Mouse (Mus musculus): Measurements from ENCODE around the gene Polh.
A peak's percentile ranks its signal among the peaks of the same experiment; 100 is the strongest.

Polh gene

GRCm38 (mm10) chr17:46168318-46168717 lies 34.1 kb downstream of the Polh start:
- DNase-seq (ENCODE audit: low spot score in 2 of 2) = no peak

GRCm38 (mm10) chr17:46167014-46167413 lies 35.4 kb downstream of the Polh start:
- no peak for DNase-seq (ENCODE audit: low spot score in 2 of 2)

GRCm38 (mm10) chr17:46166270-46166669 lies 36.2 kb downstream of the Polh start:
- no peak for DNase-seq (ENCODE audit: low spot score in 2 of 2)

- no peak for DNase-seq (ENCODE audit: low spot score in 2 of 2)
Measured at GRCm38 (mm10) chr17:46165460-46165859, 37.0 kb downstream of the Polh start.

GRCm38 (mm10) chr17:46164791-46165190 lies 37.7 kb downstream of the Polh start:
- DNase-seq (ENCODE audit: low spot score in 2 of 2) = no peak

GRCm38 (mm10) chr17:46164301-46164700 lies 38.1 kb downstream of the Polh start:
- DNase-seq (ENCODE audit: low spot score in 2 of 2) = no peak

- DNase-seq (ENCODE audit: low spot score in 2 of 2) = no peak
Measured at GRCm38 (mm10) chr17:46162951-46163421, 39.5 kb downstream of the Polh start.

- DNase-seq (ENCODE audit: low spot score in 2 of 2) = no peak
Measured at GRCm38 (mm10) chr17:46162551-46162950, 39.9 kb downstream of the Polh start.

- DNase-seq (ENCODE audit: low spot score in 2 of 2) = no peak
Measured at GRCm38 (mm10) chr17:46161710-46162109, 40.7 kb downstream of the Polh start.

- DNase-seq (ENCODE audit: low spot score in 2 of 2) = no peak
Measured at GRCm38 (mm10) chr17:46161179-46161578, 41.3 kb downstream of the Polh start.

GRCm38 (mm10) chr17:46160686-46161085 lies 41.8 kb downstream of the Polh start, which contains the start of gene Gtpbp2:
TSS of gene Gtpbp2 (plus strand) at chr17:46161032.
- DNase-seq (ENCODE audit: low spot score in 2 of 2) = peak; percentile 98 to 99

- peak; percentile 76 to 91 for DNase-seq (ENCODE audit: low spot score in 2 of 2)
Measured at GRCm38 (mm10) chr17:46160090-46160662, 42.3 kb downstream of the Polh start.

GRCm38 (mm10) chr17:46159236-46159635 lies 43.2 kb downstream of the Polh start:
- DNase-seq (ENCODE audit: low spot score in 2 of 2) = no peak

GRCm38 (mm10) chr17:46157131-46157530 lies 45.3 kb downstream of the Polh start:
- no peak for DNase-seq (ENCODE audit: low spot score in 2 of 2)

GRCm38 (mm10) chr17:46156680-46157079 lies 45.8 kb downstream of the Polh start:
- DNase-seq (ENCODE audit: low spot score in 2 of 2) = no peak

GRCm38 (mm10) chr17:46154336-46154735 lies 48.1 kb downstream of the Polh start:
- DNase-seq (ENCODE audit: low spot score in 2 of 2) = no peak

GRCm38 (mm10) chr17:46152847-46153782 lies 49.3 kb downstream of the Polh start, which contains the start of gene Mad2l1bp:
TSS of gene Mad2l1bp (minus strand) at chr17:46153553.
- peak; percentile 80 to 89 for DNase-seq (ENCODE audit: low spot score in 2 of 2)

GRCm38 (mm10) chr17:46143578-46144423 lies 58.6 kb downstream of the Polh start, which contains the start of gene Rsph9:
TSS of gene Rsph9 (minus strand) at chr17:46144216.
- DNase-seq (ENCODE audit: low spot score in 2 of 2) = peak in 1 of 2 experiments; percentile 86

- DNase-seq (ENCODE audit: low spot score in 2 of 2) = no peak
Measured at GRCm38 (mm10) chr17:46139872-46140271, 62.6 kb downstream of the Polh start.

GRCm38 (mm10) chr17:46138563-46139236 lies 63.7 kb downstream of the Polh start:
- no peak for DNase-seq (ENCODE audit: low spot score in 2 of 2)

- DNase-seq (ENCODE audit: low spot score in 2 of 2) = no peak
Measured at GRCm38 (mm10) chr17:46132862-46133261, 69.6 kb downstream of the Polh start.

Measured in left cerebral cortex, adult 9 months (tissue).